Mouse (Mus musculus) hindbrain, postnatal 0 days (tissue): ENCODE data around the gene Tsc22d4. TPM values are rescaled to one million over a fixed set of nuclear protein-coding genes. Genes with fewer than 3 reads are reported as not detected.

Experiments used
- ATAC-seq: fragments of 200-750 bp; cut with Nextera tagmentation; 2 replicates; pipeline ENCODE4 v1.8.0; 2017; ENCODE audit warnings: mild to moderate bottlenecking, moderate TSS enrichment, moderate library complexity
- DNase-seq: peaks from one replicate; pipeline ENCODE4 v3.0.0-alpha.2; 2015; ENCODE audit warnings: low spot score
- H3K27ac ChIP-seq: fragments of 300-500 bp; sonication (generic); 2 replicates; pipeline ENCODE4 v1.5.1; 2014; ENCODE audit warnings: mild to moderate bottlenecking
- H3K27me3 ChIP-seq: fragments of 300-500 bp; sonication (generic); 2 replicates; pipeline ENCODE4 v1.6.1; 2014; ENCODE audit warnings: low read length, mixed read lengths; ENCODE audit not compliant: insufficient read depth
- H3K36me3 ChIP-seq: fragments of 300-500 bp; sonication (generic); 2 replicates; pipeline ENCODE4 v1.6.1; 2014; ENCODE audit warnings: low read length, mixed read lengths; ENCODE audit not compliant: insufficient read depth
- H3K4me1 ChIP-seq: fragments of 300-500 bp; sonication (generic); 2 replicates; pipeline ENCODE4 v1.6.1; 2014; ENCODE audit warnings: antibody characterized with exemption, low read length, mixed read lengths; ENCODE audit not compliant: insufficient read depth
- H3K4me2 ChIP-seq: fragments of 300-500 bp; sonication (generic); 2 replicates; pipeline ENCODE4 v1.6.1; 2014; ENCODE audit warnings: low read depth, mild to moderate bottlenecking, low read length, moderate library complexity, mixed read lengths
- H3K4me3 ChIP-seq: fragments of 300-500 bp; sonication (generic); 2 replicates; pipeline ENCODE4 v1.5.1; 2014; ENCODE audit warnings: low read length
- H3K9ac ChIP-seq: fragments of 300-500 bp; sonication (generic); replicated peaks from 2 replicates; pipeline ENCODE4 v1.6.1; 2014; ENCODE audit warnings: mild to moderate bottlenecking, low read length, moderate library complexity, mixed read lengths
- H3K9me3 ChIP-seq: fragments of 300-500 bp; sonication (generic); 2 replicates; pipeline ENCODE4 v1.6.1; 2016; ENCODE audit warnings: low read length, mixed read lengths
- CTCF ChIP-seq: IDR thresholded peaks from 2 replicates; pipeline ENCODE4 v1.5.1; 2016; ENCODE audit warnings: antibody characterized with exemption, control low read depth, low read depth
- WGBS: fragments of 180-500 bp; shearing (Covaris S2); extraction: QIAGEN DNeasy Blood & Tissue Kit; methylation state at CpG from one replicate; pipeline ENCODE4 v1.1.7; 2014; 5-methylcytosine and 5-hydroxymethylcytosine counted together
- polyA plus RNA-seq: library from polyadenylated mRNA; unstranded; fragments of >200 nt; fragmentation: Nextera tagmentation; extraction: Ambion mirVana; gene quantifications from 2 replicates; pipeline ENCODE4 v1.2.1, GENCODE M21; 2015
- total RNA-seq: library from RNA; depleted of rRNA; stranded (reverse); fragments of >200 nt; gene quantifications from 2 replicates; pipeline ENCODE4 v1.2.3, GENCODE M21; 2014

The Tsc22d4 gene
- total and polyA plus RNA-seq, 2 experiments from 2014 or later: 251 to 444 TPM

GRCm38 (mm10) chr5:137759971-137760412, 14.5 kb downstream of the Tsc22d4 start:
- TF ChIP-seq CTCF: peak; percentile 84
- H3K27ac ChIP-seq: peak overlapping the region; percentile 82
- no peaks in the 10 kb centered on the region for H3K36me3 ChIP-seq
- H3K9me3 ChIP-seq: no peaks in the 10 kb centered on the region
- H3K4me1 ChIP-seq: no peaks in the 10 kb centered on the region
- ATAC-seq: peak; percentile 95
- 20% methylated on average over 4 of the region's 4 CpGs for WGBS
- H3K27me3 ChIP-seq: no peaks in the 10 kb centered on the region
- peak; percentile 95 for DNase-seq
- no peak overlapping the region for H3K9ac ChIP-seq
- H3K4me2 ChIP-seq: no peak overlapping the region
- H3K4me3 ChIP-seq: no peak overlapping the region

DNA sequence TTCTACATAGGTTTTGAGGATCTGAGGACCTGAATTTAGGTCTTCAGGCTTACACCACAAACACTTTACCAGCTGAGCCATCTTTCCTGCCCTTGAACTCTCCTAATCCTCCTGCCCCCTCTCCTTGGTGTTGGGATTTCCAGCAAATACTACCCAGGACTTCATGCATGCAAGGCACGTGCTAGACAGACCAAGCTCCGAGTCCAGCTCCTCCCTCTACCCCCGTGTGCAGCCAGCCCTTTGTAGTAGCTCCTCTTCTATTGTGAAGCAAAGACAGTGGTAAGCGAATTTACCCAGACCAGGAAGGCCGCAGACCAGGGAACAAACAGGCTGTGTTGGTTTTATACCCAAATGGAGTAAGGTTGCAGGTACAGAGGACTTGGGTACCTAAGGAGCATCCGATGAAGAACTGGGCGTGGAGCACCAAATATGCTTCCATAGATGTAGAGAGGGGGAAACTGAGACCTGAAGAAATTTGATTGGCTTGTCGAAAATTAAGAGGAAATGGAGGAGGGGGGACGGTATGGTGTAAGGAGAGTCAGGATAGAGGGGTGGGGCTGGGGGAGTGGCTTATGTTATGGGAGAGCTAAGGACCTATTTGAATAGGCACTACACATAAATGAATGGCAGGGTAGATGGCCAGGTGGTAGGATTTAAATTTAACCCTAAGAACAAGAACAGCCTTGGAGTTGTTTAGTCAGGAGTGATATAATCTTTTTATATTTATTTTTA, 19.2 kb downstream of the Tsc22d4 start:
- no peak for TF ChIP-seq CTCF
- no peaks in the 10 kb centered on the region for H3K4me1 ChIP-seq
- no peak overlapping the region for H3K9ac ChIP-seq
- no peaks in the 10 kb centered on the region for H3K36me3 ChIP-seq
- H3K27me3 ChIP-seq: no peaks in the 10 kb centered on the region
- no peak overlapping the region for H3K27ac ChIP-seq
- ATAC-seq: no peak
- DNase-seq: no peak
- no peaks in the 10 kb centered on the region for H3K9me3 ChIP-seq
- 46% methylated on average over 9 of the region's 9 CpGs for WGBS
- H3K4me2 ChIP-seq: no peak overlapping the region
- no peak overlapping the region for H3K4me3 ChIP-seq

GRCm38 (mm10) chr5:137766270-137766669, 20.7 kb downstream of the Tsc22d4 start:
- Histone ChIP-seq H3K9ac (no peak overlapping the region), H3K27me3 (no peaks in the 10 kb centered on the region), H3K27ac (no peak overlapping the region), H3K4me1 (no peaks in the 10 kb centered on the region), H3K4me2 (no peak overlapping the region), H3K4me3 (no peak overlapping the region), H3K9me3 (no peaks in the 10 kb centered on the region), H3K36me3 (no peaks in the 10 kb centered on the region)
- peak; percentile 55 for DNase-seq
- 64% methylated on average over 3 of the region's 3 CpGs for WGBS
- ATAC-seq: no peak
- TF ChIP-seq CTCF: peak; percentile 61

GRCm38 (mm10) chr5:137768475-137768874, 22.9 kb downstream of the Tsc22d4 start:
- no peaks in the 10 kb centered on the region for H3K36me3 ChIP-seq
- H3K4me1 ChIP-seq: no peaks in the 10 kb centered on the region
- 0% methylated on average over 1 of the region's 1 CpGs for WGBS
- H3K9me3 ChIP-seq: no peaks in the 10 kb centered on the region
- H3K4me3 ChIP-seq: no peak overlapping the region
- no peaks in the 10 kb centered on the region for H3K27me3 ChIP-seq
- peak; percentile 51 for DNase-seq
- no peak overlapping the region for H3K9ac ChIP-seq
- no peak for TF ChIP-seq CTCF
- peak; percentile 55; the same call in 1 of the 2 replicates for ATAC-seq
- 0 out of 2 replicates have a peak overlapping the region, but pooled peaks have one; percentile 22 for H3K27ac ChIP-seq
- H3K4me2 ChIP-seq: no peak overlapping the region

DNA sequence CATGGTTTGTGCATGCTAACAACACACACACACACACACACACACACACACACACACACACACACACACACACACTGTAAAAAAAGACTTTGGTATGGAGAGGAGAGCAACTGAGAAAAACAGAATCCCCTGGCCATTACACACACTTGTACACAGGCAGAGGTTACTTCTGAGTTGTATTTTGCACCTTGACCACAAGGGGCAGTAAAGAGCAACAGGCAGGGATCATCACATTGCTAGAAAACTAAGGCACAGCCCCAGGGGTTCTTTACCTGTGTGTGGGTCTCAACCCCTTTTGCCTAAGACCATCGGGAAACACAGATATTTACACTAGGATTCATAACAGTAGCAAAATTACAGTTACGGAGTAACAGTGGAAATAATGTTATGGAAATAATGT, 25.2 kb downstream of the Tsc22d4 start:
- no peak overlapping the region for H3K9ac ChIP-seq
- H3K27ac ChIP-seq: no peak overlapping the region
- H3K4me2 ChIP-seq: no peak overlapping the region
- no peak overlapping the region for H3K4me3 ChIP-seq
- H3K4me1 ChIP-seq: no peaks in the 10 kb centered on the region
- H3K9me3 ChIP-seq: no peaks in the 10 kb centered on the region
- DNase-seq (peak; percentile 66), ATAC-seq (0 out of 2 replicates have a peak, but pooled peaks have one; percentile 59)
- 52% methylated on average over 2 of the region's 2 CpGs for WGBS
- no peaks in the 10 kb centered on the region for H3K36me3 ChIP-seq
- peak; percentile 89 for TF ChIP-seq CTCF
- no peaks in the 10 kb centered on the region for H3K27me3 ChIP-seq

DNA sequence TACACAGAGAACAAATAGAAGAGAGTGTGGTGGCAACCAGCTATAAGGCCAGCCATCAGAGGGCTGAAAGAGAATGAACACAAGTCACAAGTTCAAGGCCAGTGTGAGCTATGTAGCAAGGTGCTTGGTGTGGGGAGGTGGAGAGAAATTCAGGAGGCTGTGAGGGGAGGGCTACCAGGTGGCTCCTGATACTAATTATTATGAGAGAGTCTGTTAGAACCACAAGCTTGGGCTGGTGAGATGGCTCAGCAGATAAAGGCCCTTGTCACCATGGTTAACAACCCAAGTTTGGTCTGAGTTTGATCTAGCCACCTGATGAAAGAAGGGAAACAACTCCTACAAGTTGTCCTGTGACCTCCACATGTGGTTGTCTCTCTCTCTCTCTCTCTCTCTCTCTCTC, 27.2 kb downstream of the Tsc22d4 start:
- H3K36me3 ChIP-seq: no peaks in the 10 kb centered on the region
- no peaks in the 10 kb centered on the region for H3K9me3 ChIP-seq
- no peaks in the 10 kb centered on the region for H3K4me1 ChIP-seq
- DNase-seq (no peak), ATAC-seq (no peak)
- no peak overlapping the region for H3K9ac ChIP-seq
- no peak overlapping the region for H3K27ac ChIP-seq
- TF ChIP-seq CTCF: no peak
- H3K4me3 ChIP-seq: no peak overlapping the region
- H3K4me2 ChIP-seq: no peak overlapping the region
- H3K27me3 ChIP-seq: no peaks in the 10 kb centered on the region
